Mouse (Mus musculus) limb, embryonic 13.5 days (tissue): Measurements from ENCODE around the gene Mamdc4. TPM values are rescaled to one million over a fixed set of nuclear protein-coding genes. Genes with fewer than 3 reads are reported as not detected.
A peak's percentile ranks its signal among the peaks of the same experiment; 100 is the strongest.

ENCODE experiments used
- ATAC-seq: fragments of 200-750 bp; cut with Nextera tagmentation; 2 replicates; pipeline ENCODE4 v1.8.0; 2017; ENCODE audit warnings: low read depth, moderate number of reproducible peaks, moderate TSS enrichment; ENCODE audit not compliant: low FRiP score
- H3K27ac ChIP-seq: fragments of 300-500 bp; sonication (generic); 2 replicates; pipeline ENCODE4 v1.5.1; 2015; ENCODE audit warnings: inconsistent platforms, mild to moderate bottlenecking, moderate library complexity
- H3K27me3 ChIP-seq: fragments of 300-500 bp; sonication (generic); 2 replicates; pipeline ENCODE4 v1.6.1; 2015; ENCODE audit warnings: mild to moderate bottlenecking, inconsistent platforms
- H3K36me3 ChIP-seq: fragments of 300-500 bp; sonication (generic); 2 replicates; pipeline ENCODE4 v1.6.1; 2015; ENCODE audit warnings: inconsistent platforms, mild to moderate bottlenecking, moderate library complexity
- H3K4me1 ChIP-seq: fragments of 300-500 bp; sonication (generic); 2 replicates; pipeline ENCODE4 v1.6.1; 2015; ENCODE audit warnings: inconsistent platforms
- H3K4me2 ChIP-seq: fragments of 300-500 bp; sonication (generic); replicated peaks from 2 replicates; pipeline ENCODE4 v1.6.1; 2015; ENCODE audit warnings: inconsistent platforms, mild to moderate bottlenecking, moderate library complexity
- H3K4me3 ChIP-seq: fragments of 300-500 bp; sonication (generic); 2 replicates; pipeline ENCODE4 v1.5.1; 2015; ENCODE audit warnings: moderate library complexity, mild to moderate bottlenecking, inconsistent platforms
- H3K9ac ChIP-seq: fragments of 300-500 bp; sonication (generic); 2 replicates; pipeline ENCODE4 v1.6.1; 2015; ENCODE audit warnings: mild to moderate bottlenecking, inconsistent platforms
- H3K9me3 ChIP-seq: fragments of 300-500 bp; sonication (generic); 2 replicates; pipeline ENCODE4 v1.6.1; 2016; ENCODE audit warnings: inconsistent platforms
- WGBS: fragments of 180-500 bp; shearing (Covaris S2); methylation state at CpG from one replicate; pipeline ENCODE4 v1.1.7; 2015; 5-methylcytosine and 5-hydroxymethylcytosine counted together
- polyA plus RNA-seq: library from polyadenylated mRNA; unstranded; fragments of >200 nt; fragmentation: Nextera tagmentation; extraction: Ambion mirVana; gene quantifications from 2 replicates; pipeline ENCODE4 v1.2.1, GENCODE M21; 2015

The Mamdc4 gene
- polyA plus RNA-seq, 1 experiment from 2014 or later: 5.8 TPM

GRCm38 (mm10) chr2:25580621-25581101 lies 6.0 kb upstream of the Mamdc4 start:
- H3K27me3 ChIP-seq: peaks cover 56% of the 10 kb centered on the region
- 0 out of 2 replicates have a peak overlapping the region, but pooled peaks have one; percentile 56 for H3K9ac ChIP-seq
- ATAC-seq: no peak
- peaks cover 76% of the 10 kb centered on the region for H3K4me1 ChIP-seq
- H3K27ac ChIP-seq: no peak overlapping the region
- WGBS: 46% methylated on average over 6 of the region's 6 CpGs
- H3K4me3 ChIP-seq: peak overlapping the region; percentile 43
- H3K9me3 ChIP-seq: no peaks in the 10 kb centered on the region
- peaks cover 29% of the 10 kb centered on the region for H3K36me3 ChIP-seq
- peak overlapping the region; percentile 72 for H3K4me2 ChIP-seq

GRCm38 (mm10) chr2:25579737-25580460 lies 5.3 kb upstream of the Mamdc4 start:
- peaks cover 80% of the 10 kb centered on the region for H3K4me1 ChIP-seq
- peak overlapping the region; percentile 31; the same call in 1 of the 2 replicates for H3K9ac ChIP-seq
- H3K4me2 ChIP-seq: peak overlapping the region; percentile 58
- ATAC-seq: no peak
- no peak overlapping the region for H3K27ac ChIP-seq
- peaks cover 56% of the 10 kb centered on the region for H3K27me3 ChIP-seq
- H3K9me3 ChIP-seq: no peaks in the 10 kb centered on the region
- peaks cover 22% of the 10 kb centered on the region for H3K36me3 ChIP-seq
- peak overlapping the region; percentile 35 for H3K4me3 ChIP-seq
- 6% methylated on average over 27 of the region's 27 CpGs for WGBS

GRCm38 (mm10) chr2:25578796-25579736 lies 4.4 kb upstream of the Mamdc4 start:
- Histone ChIP-seq H3K36me3 (peaks cover 13% of the 10 kb centered on the region), H3K27me3 (peaks cover 56% of the 10 kb centered on the region), H3K4me3 (peak overlapping the region; percentile 35), H3K27ac (no peak overlapping the region), H3K4me1 (peaks cover 82% of the 10 kb centered on the region), H3K4me2 (peak overlapping the region; percentile 58), H3K9ac (peak overlapping the region; percentile 31; the same call in 1 of the 2 replicates), H3K9me3 (no peaks in the 10 kb centered on the region)
- WGBS: 4% methylated on average over 77 of the region's 77 CpGs
- no peak for ATAC-seq

GRCm38 (mm10) chr2:25577951-25578795 lies 3.5 kb upstream of the Mamdc4 start:
- Histone ChIP-seq H3K9me3 (no peaks in the 10 kb centered on the region), H3K27me3 (peaks cover 56% of the 10 kb centered on the region), H3K4me2 (peak overlapping the region; percentile 58), H3K36me3 (peaks cover 6% of the 10 kb centered on the region), H3K4me1 (peaks cover 85% of the 10 kb centered on the region), H3K9ac (peak overlapping the region; percentile 45), H3K4me3 (peak overlapping the region; percentile 35), H3K27ac (no peak overlapping the region)
- 4% methylated on average over 75 of the region's 75 CpGs for WGBS
- no peak for ATAC-seq

GRCm38 (mm10) chr2:25576965-25577891 lies 2.6 kb upstream of the Mamdc4 start:
- H3K9ac ChIP-seq: peak overlapping the region; percentile 45; the same call in 1 of the 2 replicates
- peaks cover 81% of the 10 kb centered on the region for H3K4me1 ChIP-seq
- WGBS: 12% methylated on average over 92 of the region's 92 CpGs

GRCm38 (mm10) chr2:25576028-25576850 lies 1.6 kb upstream of the Mamdc4 start:
- Histone ChIP-seq H3K9me3 (no peaks in the 10 kb centered on the region), H3K27ac (0 out of 2 replicates have a peak overlapping the region, but pooled peaks have one; percentile 91), H3K4me2 (peak overlapping the region; percentile 97), H3K36me3 (peaks cover 20% of the 10 kb centered on the region), H3K27me3 (peaks cover 55% of the 10 kb centered on the region), H3K4me1 (peaks cover 73% of the 10 kb centered on the region), H3K9ac (peak overlapping the region; percentile 71), H3K4me3 (no peak overlapping the region; the same call in 1 of the 2 replicates)
- ATAC-seq: no peak
- WGBS: 80% methylated on average over 16 of the region's 16 CpGs

More at GRCm38 (mm10) chr2:25576965-25577891, 2.6 kb upstream of the Mamdc4 start:
- no peak for ATAC-seq
- Histone ChIP-seq H3K27ac (no peak overlapping the region), H3K27me3 (peaks cover 56% of the 10 kb centered on the region), H3K36me3 (peaks cover 11% of the 10 kb centered on the region), H3K4me2 (peak overlapping the region; percentile 58), H3K4me3 (peak overlapping the region; percentile 35), H3K9me3 (no peaks in the 10 kb centered on the region)

GRCm38 (mm10) chr2:25575432-25576027 lies 885 bp upstream of the Mamdc4 start:
- Histone ChIP-seq H3K36me3 (peaks cover 28% of the 10 kb centered on the region), H3K4me3 (peak overlapping the region; percentile 67), H3K9ac (peak overlapping the region; percentile 71), H3K27ac (peak overlapping the region; percentile 91), H3K9me3 (no peaks in the 10 kb centered on the region), H3K27me3 (peaks cover 48% of the 10 kb centered on the region), H3K4me2 (peak overlapping the region; percentile 97), H3K4me1 (peaks cover 66% of the 10 kb centered on the region)
- 12% methylated on average over 21 of the region's 21 CpGs for WGBS
- no peak for ATAC-seq

GRCm38 (mm10) chr2:25574136-25574535 lies 509 bp downstream of the Mamdc4 start:
- peak overlapping the region; percentile 73 for H3K9ac ChIP-seq
- no peaks in the 10 kb centered on the region for H3K9me3 ChIP-seq
- peaks cover 42% of the 10 kb centered on the region for H3K36me3 ChIP-seq
- ATAC-seq: no peak
- peak overlapping the region; percentile 67 for H3K4me3 ChIP-seq
- 15% methylated on average over 11 of the region's 11 CpGs for WGBS
- peak overlapping the region; percentile 97 for H3K4me2 ChIP-seq
- peak overlapping the region; percentile 83; the same call in 1 of the 2 replicates for H3K27ac ChIP-seq
- H3K4me1 ChIP-seq: peaks cover 53% of the 10 kb centered on the region
- peaks cover 34% of the 10 kb centered on the region for H3K27me3 ChIP-seq

- Histone ChIP-seq H3K9ac (peak overlapping the region; percentile 50), H3K27me3 (peaks cover 23% of the 10 kb centered on the region), H3K27ac (no peak overlapping the region), H3K4me1 (peaks cover 42% of the 10 kb centered on the region), H3K9me3 (no peaks in the 10 kb centered on the region), H3K4me2 (peak overlapping the region; percentile 97; the same call in 1 of the 2 replicates), H3K4me3 (0 out of 2 replicates have a peak overlapping the region, but pooled peaks have one; percentile 67), H3K36me3 (peaks cover 52% of the 10 kb centered on the region)
- 97% methylated on average over 2 of the region's 2 CpGs for WGBS
- no peak for ATAC-seq
Measured at GRCm38 (mm10) chr2:25573068-25573467, 1.6 kb downstream of the Mamdc4 start.
